Mouse (Mus musculus) kidney, postnatal 25 days (tissue): ENCODE measurements around the gene Arhgef28.

Source experiments
- DNase-seq, 2 experiments: peaks; one replicate each; pipeline ENCODE4 v3.0.0; 2021; ENCODE audit warnings: mixed read lengths in 2 of 2

Arhgef28 gene

DNA sequence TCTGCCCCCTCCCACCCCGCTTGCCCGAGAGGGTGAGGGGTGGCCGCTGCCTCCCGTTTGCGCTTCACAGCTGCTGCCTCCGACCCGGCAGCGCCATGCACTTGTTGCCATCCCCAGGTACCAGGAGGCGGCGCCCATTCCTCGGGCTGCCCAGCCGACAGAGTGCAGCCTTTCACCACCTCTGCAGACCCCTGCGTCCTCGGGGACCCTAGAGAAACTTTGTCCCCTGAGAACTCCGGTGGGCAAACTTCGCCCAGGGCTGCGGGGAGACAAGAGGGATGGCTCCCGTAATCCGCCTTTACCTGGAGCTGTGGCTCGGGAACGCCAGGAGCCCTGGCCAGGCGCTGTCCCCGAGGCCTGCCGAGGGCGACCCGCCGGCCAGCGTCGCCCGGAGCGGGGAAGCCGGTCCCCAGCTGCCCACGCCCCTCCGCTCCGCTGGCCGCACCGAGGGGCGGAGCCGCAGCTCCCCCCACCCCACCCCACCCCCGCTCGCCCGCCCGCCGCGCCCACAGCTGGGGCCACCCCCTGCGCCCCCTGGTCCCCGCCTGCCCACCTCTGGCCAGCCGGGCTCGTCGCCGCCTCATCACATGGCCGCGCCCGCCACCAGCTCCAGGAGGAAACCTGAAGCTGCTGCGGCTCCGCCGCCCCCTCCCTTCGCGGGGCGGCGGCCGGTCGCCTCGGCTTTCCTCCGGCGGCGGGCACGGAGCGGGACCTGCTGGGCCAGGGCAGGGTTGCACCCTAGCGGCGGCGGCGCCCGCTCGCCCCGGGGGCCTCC is at the start of gene Arhgef28:
TSS of gene Arhgef28 (minus strand) at position 669 of the 775 bp plus-strand sequence.
- peak; percentile 76 to 87 for DNase-seq

- DNase-seq: no peak
Observed at GRCm38 (mm10) chr13:98254921-98255320, 48.7 kb upstream of the Arhgef28 start.

- DNase-seq: no peak
Observed at GRCm38 (mm10) chr13:98249594-98249993, 43.4 kb upstream of the Arhgef28 start.

- no peak for DNase-seq
Observed at GRCm38 (mm10) chr13:98245386-98245785, 39.1 kb upstream of the Arhgef28 start.

- no peak for DNase-seq
Observed at GRCm38 (mm10) chr13:98244571-98245350, 38.5 kb upstream of the Arhgef28 start.

DNA sequence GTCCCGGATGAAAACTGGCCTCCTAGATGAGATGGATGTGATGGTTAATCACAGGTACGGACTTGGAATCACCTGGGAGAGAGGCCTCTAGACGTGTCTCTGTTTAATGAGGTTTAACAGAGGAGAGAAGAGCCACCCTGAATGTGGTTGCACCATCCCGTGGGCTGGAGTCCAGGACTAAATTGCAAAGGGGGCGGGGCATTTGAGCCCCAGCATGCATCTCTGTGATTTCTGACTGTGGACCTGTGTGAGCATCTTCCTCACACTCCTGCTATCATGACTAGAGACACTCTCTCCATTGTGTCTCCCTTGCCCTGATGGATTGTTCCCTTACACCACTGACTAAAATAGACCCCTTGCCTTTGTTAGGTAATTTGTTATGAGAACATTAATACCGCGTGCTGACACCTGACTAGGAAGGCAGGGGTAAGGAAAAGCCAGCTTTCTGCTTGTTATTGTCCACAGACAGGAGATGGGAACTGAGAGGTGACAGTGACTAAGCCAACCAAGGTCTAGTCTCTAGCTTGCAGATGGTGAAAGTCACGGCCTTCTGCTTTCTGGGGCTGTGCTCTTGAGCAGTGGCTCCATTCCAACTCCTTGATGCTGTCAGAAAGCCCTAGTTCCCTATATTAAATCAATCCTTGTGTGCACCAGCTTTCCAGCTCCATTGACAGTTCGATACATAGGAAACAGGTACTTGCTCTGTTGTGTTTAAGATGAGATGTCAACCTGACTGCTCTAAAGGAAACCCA is 35.5 kb upstream of the Arhgef28 start:
- DNase-seq: no peak

DNA sequence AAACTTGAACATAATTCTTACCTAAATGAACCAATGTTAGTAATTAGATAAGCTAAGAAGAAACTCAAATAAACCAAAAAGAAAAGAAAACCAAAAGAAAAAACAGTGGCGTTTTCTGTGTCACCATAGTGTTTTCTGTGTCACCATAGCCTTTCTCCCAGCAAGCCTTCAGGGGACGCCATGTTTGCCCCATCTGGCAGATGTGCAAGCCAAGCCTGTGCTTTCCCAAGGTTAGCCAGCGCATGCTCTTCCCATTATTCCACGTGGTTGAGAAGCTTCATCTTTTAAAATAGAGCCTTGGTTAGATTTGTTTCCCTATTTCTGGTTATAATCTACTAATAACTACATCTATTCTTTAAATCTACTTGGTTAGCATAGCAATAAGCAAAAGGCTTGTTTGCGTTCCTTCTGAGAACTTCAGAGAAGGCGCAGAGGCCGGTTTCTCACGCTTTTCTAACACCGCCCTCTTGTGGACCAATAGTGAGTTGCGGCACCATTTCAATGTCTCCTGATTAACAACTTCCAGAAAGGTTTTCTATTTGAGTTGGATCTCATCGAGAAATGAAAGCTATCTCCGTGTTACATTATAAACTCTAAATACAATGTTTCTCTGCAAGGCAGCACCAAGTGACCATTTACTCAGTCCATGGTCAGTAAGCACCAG is 33.9 kb upstream of the Arhgef28 start:
- DNase-seq: peak; percentile 56 to 79

DNA sequence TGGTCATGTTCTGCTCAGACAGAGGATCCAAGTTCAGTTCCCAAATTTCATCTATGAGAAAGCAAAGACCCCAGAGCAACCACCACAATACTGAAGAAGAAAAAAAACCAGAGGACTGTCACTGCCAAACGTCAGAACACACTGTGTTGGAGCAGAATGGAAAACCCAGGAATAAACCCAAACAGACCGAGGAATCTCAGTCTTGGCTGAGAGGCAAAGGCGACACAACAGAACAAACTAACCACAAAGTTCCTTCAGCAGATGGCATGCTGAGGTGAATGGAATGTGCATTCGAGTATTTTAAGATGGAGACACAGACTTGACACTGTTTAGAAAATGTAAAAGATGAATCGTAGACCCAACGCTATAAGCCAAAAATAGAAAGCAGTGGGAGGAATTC is 29.2 kb upstream of the Arhgef28 start:
- DNase-seq: no peak

GRCm38 (mm10) chr13:98230511-98230910 is 24.3 kb upstream of the Arhgef28 start:
- DNase-seq: no peak

GRCm38 (mm10) chr13:98226225-98226624 is 20.0 kb upstream of the Arhgef28 start:
- no peak for DNase-seq

DNA sequence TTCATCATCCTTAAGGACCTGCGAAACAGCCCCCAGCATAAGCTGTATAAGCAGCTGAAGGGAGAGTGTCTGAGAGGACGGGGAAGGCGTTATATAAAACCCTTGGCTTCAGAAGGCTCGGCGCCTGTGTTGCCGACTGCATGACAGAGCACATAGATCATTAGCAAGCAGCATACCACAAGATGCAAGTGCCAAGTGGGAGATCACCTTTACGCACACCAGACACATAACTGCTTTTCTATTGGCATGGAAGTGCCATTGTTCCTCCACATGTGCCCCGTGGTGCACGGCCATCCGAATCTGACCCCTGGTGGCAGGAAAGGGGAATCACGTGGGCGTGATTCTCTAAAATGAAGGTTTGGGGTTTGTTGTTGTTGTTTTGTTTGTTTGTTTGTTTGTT is 16.6 kb upstream of the Arhgef28 start:
- DNase-seq: peak; percentile 55

- no peak for DNase-seq
Observed at GRCm38 (mm10) chr13:98210137-98210536, 3.9 kb upstream of the Arhgef28 start.

GRCm38 (mm10) chr13:98208842-98209241 is 2.6 kb upstream of the Arhgef28 start:
- DNase-seq: peak; percentile 9 to 34

GRCm38 (mm10) chr13:98206546-98206870 is 269 bp upstream of the Arhgef28 start:
- no peak for DNase-seq

- DNase-seq: no peak
Observed at GRCm38 (mm10) chr13:98205111-98205510, 1.1 kb downstream of the Arhgef28 start.

DNA sequence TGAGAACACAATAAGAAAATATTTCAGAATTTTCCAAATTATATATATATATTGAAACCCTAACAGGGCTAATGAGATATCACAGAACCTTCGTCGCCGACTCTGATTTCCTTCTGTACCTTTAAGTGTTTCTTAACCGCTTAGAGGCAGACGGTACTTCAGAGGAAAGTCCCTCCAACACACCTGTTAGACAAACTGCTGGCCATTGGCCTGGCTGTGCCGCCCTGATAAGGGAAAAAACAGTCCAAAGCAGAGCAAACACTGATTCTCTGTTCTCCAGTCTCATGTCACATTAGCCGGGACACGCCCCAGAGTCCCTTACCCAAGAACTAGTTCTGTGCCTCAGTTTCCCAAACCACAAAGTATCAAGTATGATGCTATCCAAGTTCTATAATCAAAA is 1.9 kb downstream of the Arhgef28 start:
- no peak for DNase-seq

DNA sequence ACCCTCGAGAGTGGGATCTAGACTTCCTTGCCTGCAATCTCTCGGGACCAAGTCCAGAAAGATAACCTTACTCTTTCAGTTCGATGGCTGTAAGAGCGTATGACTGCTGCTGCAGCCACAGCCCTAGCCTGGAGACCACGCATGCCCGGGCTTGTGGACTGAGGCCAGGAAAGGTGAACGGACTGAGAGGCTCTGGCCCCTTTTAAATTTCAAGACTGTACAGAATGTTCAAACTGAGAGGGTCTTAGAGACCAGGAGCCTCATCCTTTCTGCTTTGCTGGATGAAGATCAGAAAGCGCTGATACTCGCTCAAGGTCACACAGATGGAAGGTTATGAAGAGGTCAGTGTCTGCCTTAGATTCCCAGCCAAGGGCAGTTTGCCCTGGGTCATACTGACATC is 4.8 kb downstream of the Arhgef28 start:
- no peak for DNase-seq

DNA sequence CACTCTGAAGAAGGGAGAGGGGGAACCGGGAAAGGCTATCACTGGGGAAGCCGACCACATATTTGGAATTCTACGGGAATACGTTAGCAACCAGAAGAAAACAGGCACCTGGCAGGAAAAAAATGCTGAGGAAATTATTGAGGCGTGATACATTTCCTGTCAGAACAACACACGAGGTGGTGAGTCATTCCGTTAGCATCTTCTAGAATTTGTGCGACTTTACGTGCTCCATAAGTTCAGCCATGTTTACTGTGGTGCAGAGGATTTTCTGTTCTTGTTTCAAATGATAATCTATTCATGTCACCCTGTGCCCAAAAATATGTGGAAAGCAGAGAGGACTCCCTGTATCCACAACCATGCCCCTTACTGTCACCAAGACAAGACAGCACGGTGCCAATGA is 13.6 kb downstream of the Arhgef28 start:
- DNase-seq: no peak

DNA sequence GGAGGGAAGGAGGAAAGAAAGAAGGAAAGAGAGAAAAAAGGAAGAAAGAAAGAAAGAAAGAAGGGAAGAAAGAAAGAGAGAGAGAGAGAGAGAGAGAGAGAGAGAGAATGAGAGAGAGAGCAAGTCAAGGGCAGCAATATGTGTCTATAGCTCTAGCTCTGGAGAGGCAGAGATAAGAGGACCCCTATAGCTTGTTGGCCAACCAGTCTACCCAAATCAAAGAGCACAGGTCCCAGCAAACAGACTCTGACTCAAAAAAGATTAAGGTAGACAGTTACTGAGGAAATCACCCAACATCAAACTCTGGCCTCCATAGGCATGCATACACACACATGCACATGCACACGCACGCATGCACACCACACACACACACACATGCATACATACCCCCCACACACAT is 17.7 kb downstream of the Arhgef28 start:
- no peak for DNase-seq

- no peak for DNase-seq
Observed at GRCm38 (mm10) chr13:98187904-98188303, 18.3 kb downstream of the Arhgef28 start.

DNA sequence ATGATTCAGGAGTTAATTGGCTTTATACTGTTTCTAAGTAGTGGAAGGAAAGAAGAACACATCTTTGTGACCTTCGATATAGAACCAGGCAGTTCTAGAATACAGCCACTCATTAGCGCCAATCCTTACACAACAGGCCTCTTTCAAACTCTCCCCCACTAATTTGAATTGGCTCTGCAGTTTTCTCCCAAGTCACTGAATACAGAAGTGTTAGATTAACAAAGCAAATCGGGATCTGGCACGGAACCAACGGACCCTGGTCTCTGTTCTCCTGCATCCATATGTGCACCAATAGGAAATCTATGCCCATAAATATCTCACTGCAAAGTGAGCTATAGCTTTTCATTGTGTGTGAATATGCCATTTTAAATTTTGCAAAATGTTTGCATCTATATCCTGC is 20.1 kb downstream of the Arhgef28 start:
- no peak for DNase-seq

- DNase-seq: no peak
Observed at GRCm38 (mm10) chr13:98184632-98185031, 21.6 kb downstream of the Arhgef28 start.
